Mouse (Mus musculus): ENCODE measurements around the gene D10Jhu81e. TPM values are rescaled to one million over a fixed set of nuclear protein-coding genes. Genes with fewer than 3 reads are reported as not detected.

The D10Jhu81e gene
- total and polyA plus RNA-seq, 3 experiments, result 50.6 to 57.4 TPM; not detected in 1

- no peaks in the 10 kb centered on the region for H3K4me1 ChIP-seq (ENCODE audit: control insufficient read depth in 1 of 2, insufficient read depth in 2 of 2, low read length in 2 of 2)
- no peak overlapping the region for H3K27ac ChIP-seq (ENCODE audit: control insufficient read depth, low read depth, low read length)
- H3K9ac ChIP-seq (ENCODE audit: control insufficient read depth, low read depth, low read length, poor library complexity, severe bottlenecking), result no peak overlapping the region
- no peaks in the 10 kb centered on the region for H3K79me2 ChIP-seq (ENCODE audit: control insufficient read depth, insufficient read depth, low read length, poor library complexity)
- DNase-seq (ENCODE audit: low read depth, low spot score), result no peak
- no peaks in the 10 kb centered on the region for H3K36me3 ChIP-seq (ENCODE audit: control insufficient read depth in 1 of 2, insufficient read depth in 2 of 2, low read length in 2 of 2)
- TF ChIP-seq MYB (IDR thresholded peaks at IDR 0.05; ENCODE audit: low read depth, low read length) (no peak), RAD21 (IDR thresholded peaks at IDR 0.05; ENCODE audit: low read depth, low read length) (no peak), MAZ (IDR thresholded peaks at IDR 0.05; ENCODE audit: low read depth, low read length) (no peak), MXI1 (IDR thresholded peaks at IDR 0.05; ENCODE audit: low read depth, low read length) (no peak)
- H3K9me3 ChIP-seq (replicated peaks; ENCODE audit: insufficient read depth, low read length), result no peaks in the 10 kb centered on the region
- H3K4me3 ChIP-seq (ENCODE audit: control insufficient read depth in 1 of 2, insufficient read depth in 1 of 2, low read depth in 2 of 2, low read length in 2 of 2), result no peak overlapping the region
- no peaks in the 10 kb centered on the region for H3K27me3 ChIP-seq (ENCODE audit: control insufficient read depth in 1 of 2, insufficient read depth in 2 of 2, low read length in 2 of 2)
Observed at GRCm38 (mm10) chr10:78160369-78161095, 9.1 kb downstream of the D10Jhu81e start.

GRCm38 (mm10) chr10:78159906-78160305 is 9.7 kb downstream of the D10Jhu81e start:
- Histone ChIP-seq H3K9me3 (replicated peaks; ENCODE audit: insufficient read depth, low read length) (no peaks in the 10 kb centered on the region), H3K36me3 (ENCODE audit: control insufficient read depth in 1 of 2, insufficient read depth in 2 of 2, low read length in 2 of 2) (no peaks in the 10 kb centered on the region), H3K27me3 (ENCODE audit: control insufficient read depth in 1 of 2, insufficient read depth in 2 of 2, low read length in 2 of 2) (no peaks in the 10 kb centered on the region), H3K79me2 (ENCODE audit: control insufficient read depth, insufficient read depth, low read length, poor library complexity) (no peaks in the 10 kb centered on the region), H3K27ac (ENCODE audit: control insufficient read depth, low read depth, low read length) (no peak overlapping the region), H3K9ac (ENCODE audit: control insufficient read depth, low read depth, low read length, poor library complexity, severe bottlenecking) (peak overlapping the region; percentile 13), H3K4me1 (ENCODE audit: control insufficient read depth in 1 of 2, insufficient read depth in 2 of 2, low read length in 2 of 2) (no peaks in the 10 kb centered on the region), H3K4me3 (ENCODE audit: control insufficient read depth in 1 of 2, insufficient read depth in 1 of 2, low read depth in 2 of 2, low read length in 2 of 2) (peak overlapping the region; percentile 42 to 48)
- peak; percentile 83 for DNase-seq (ENCODE audit: low read depth, low spot score)
- no peak for TF ChIP-seq CHD2 (IDR thresholded peaks at IDR 0.05; ENCODE audit: low read length)
- no peak for TF ChIP-seq MAFK (IDR thresholded peaks at IDR 0.05; ENCODE audit: borderline replicate concordance, low read depth, low read length)
- TF ChIP-seq RAD21 (IDR thresholded peaks at IDR 0.05; ENCODE audit: low read depth, low read length), result peak; percentile 89
- TF ChIP-seq GABPA (IDR thresholded peaks at IDR 0.05; ENCODE audit: low read depth, low read length), result no peak
- TF ChIP-seq KAT2A (conservative IDR thresholded peaks at IDR 0.05; ENCODE audit: low read depth, low read length), result no peak
- TF ChIP-seq E2F4 (IDR thresholded peaks at IDR 0.05; ENCODE audit: borderline replicate concordance, low read depth, low read length), result no peak
- TF ChIP-seq ZNF384 (IDR thresholded peaks at IDR 0.05; ENCODE audit: low read depth, low read length), result no peak
- TF ChIP-seq ZC3H11A (IDR thresholded peaks at IDR 0.05; ENCODE audit: low read depth, low read length), result peak; percentile 77
- TF ChIP-seq SIN3A (IDR thresholded peaks at IDR 0.05; ENCODE audit: low read length), result 0 out of 2 replicates have a peak, but pooled peaks have one; percentile 26
- peak in 1 of 2 experiments; percentile 25; a peak in 1 of 4 replicates for TF ChIP-seq POLR2A (IDR thresholded peaks at IDR 0.05; ENCODE audit: control insufficient read depth in 1 of 2, insufficient read depth in 1 of 2, low read depth in 1 of 2, low read length in 2 of 2, poor library complexity in 1 of 2)
- 0 out of 2 replicates have a peak, but pooled peaks have one; percentile 18 for TF ChIP-seq BHLHE40 (IDR thresholded peaks at IDR 0.05; ENCODE audit: borderline replicate concordance, low read depth, low read length)
- peak; percentile 92 for TF ChIP-seq SMC3 (IDR thresholded peaks at IDR 0.05; ENCODE audit: low read depth, low read length)
- TF ChIP-seq CTCF (IDR thresholded peaks at IDR 0.05 in 2 of 3, conservative IDR thresholded peaks at IDR 0.05 in 1 of 3; ENCODE audit: control insufficient read depth in 1 of 3, insufficient read depth in 1 of 3, low read depth in 2 of 3, low read length in 3 of 3, poor library complexity in 1 of 3, severe bottlenecking in 1 of 3), result peak; percentile 80 to 97 (median 91)
- TF ChIP-seq NRF1 (IDR thresholded peaks at IDR 0.05; ENCODE audit: insufficient read depth, low read depth, low read length, poor library complexity, severe bottlenecking), result no peak
- no peak for TF ChIP-seq TBP (IDR thresholded peaks at IDR 0.05; ENCODE audit: low read depth, low read length)
- no peak for TF ChIP-seq CHD1 (IDR thresholded peaks at IDR 0.05; ENCODE audit: low read depth, low read length)
- TF ChIP-seq HCFC1 (IDR thresholded peaks at IDR 0.05; ENCODE audit: low read depth, low read length), result 0 out of 2 replicates have a peak, but pooled peaks have one; percentile 31
- TF ChIP-seq ETS1 (IDR thresholded peaks at IDR 0.05; ENCODE audit: low read depth, low read length), result no peak
- no peak for TF ChIP-seq ZMIZ1 (IDR thresholded peaks at IDR 0.05; ENCODE audit: low read depth, low read length)
- no peak for TF ChIP-seq ELF1 (IDR thresholded peaks at IDR 0.05; ENCODE audit: low read depth, low read length)
- no peak for TF ChIP-seq TCF12 (IDR thresholded peaks at IDR 0.05; ENCODE audit: low read depth, low read length)
- TF ChIP-seq POLR2AphosphoS2 (IDR thresholded peaks at IDR 0.05; ENCODE audit: low read length), result no peak; the same call in 1 of the 2 replicates
- no peak; the same call in 1 of the 2 replicates for TF ChIP-seq MXI1 (IDR thresholded peaks at IDR 0.05; ENCODE audit: low read depth, low read length)
